Mouse (Mus musculus): ENCODE measurements around the gene Rpl9.

The Rpl9 gene

DNA sequence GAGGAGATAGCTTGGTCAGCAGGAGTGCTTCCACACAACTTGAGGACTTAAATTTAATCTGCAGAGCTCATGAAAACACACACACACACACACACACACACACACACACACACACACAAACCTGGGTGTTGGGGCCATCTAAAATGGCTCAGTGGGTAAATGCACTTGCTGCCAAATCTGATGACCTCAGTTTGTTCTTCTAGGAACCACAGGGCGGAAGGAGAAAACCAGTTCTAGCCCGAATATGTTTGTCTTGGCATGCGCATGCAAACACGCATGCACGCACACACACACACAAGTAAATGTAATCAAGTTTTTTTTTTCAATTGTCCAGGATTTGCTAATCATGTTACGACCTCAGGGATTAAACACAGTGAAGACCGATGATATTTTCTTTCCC, 19.7 kb downstream of the Rpl9 start:
- DNase-seq, result no peak

GRCm38 (mm10) chr5:65367837-65368236, 23.4 kb downstream of the Rpl9 start:
- DNase-seq, result no peak

DNA sequence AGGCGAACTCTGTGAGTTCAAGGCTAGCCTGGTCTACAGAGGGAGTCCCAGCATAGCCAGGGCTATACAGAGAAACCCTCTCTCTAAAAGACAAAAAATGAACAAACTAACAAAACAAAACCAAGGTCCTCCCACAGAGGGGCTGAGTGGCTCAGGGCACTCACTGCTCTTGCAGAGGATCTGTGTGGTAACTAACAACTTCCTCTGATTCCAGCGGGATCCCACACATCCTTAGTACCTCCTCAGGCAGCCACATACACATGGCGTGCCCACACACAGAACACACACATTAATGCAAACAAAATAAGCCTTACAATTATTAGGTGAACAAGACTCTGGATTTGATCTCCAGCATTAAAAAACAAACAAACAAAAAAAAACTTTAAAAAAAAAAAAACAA, 33.5 kb downstream of the Rpl9 start:
- no peak for DNase-seq

- peak; percentile 58 for DNase-seq
Observed at GRCm38 (mm10) chr5:65356851-65357250, 34.4 kb downstream of the Rpl9 start.

GRCm38 (mm10) chr5:65354985-65355384, 36.3 kb downstream of the Rpl9 start:
- no peak for DNase-seq

DNA sequence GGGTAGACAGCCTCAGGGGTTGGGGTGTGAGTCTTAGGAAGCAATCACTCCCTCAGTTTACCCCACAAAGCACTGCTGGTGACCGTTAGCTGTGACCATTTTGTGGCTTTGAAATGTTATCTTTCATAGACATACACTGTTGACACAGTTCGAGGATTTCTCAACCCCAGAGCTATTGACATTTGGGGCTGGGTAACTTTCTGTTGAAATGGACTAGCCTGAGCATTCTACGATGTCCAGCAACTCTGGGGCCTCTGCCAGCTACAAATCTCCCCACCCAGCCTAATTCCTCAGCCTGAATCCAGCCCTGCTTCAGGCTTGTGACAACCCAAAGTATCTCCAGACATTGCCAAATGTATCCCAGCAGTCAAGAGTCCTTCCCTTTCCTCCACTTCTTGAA, 37.1 kb downstream of the Rpl9 start:
- DNase-seq, result peak; percentile 5

DNA sequence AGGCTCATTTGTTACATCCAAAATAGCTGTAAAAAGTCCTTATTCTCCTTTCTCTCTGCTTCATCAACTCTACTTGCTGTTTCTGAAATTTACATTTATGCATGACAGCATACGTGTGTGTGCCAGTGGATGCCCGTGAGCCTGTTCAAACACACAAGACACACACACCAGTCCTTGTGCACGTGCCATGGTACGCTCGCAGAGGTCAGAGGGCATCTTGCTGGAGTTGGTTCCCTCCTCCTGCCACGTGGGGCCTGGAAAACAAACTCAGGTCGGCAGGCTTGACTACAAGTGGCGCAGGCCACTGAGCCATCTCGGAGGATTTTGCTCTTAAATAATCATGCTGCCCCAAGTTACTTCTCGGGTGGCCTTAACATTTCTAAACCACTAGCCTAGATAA, 40.7 kb downstream of the Rpl9 start:
- no peak for DNase-seq

GRCm38 (mm10) chr5:65348168-65348567, 43.1 kb downstream of the Rpl9 start, which contains the start of gene Klb:
Gene Klb (plus strand): TSS chr5:65348314.
- no peak for DNase-seq

DNA sequence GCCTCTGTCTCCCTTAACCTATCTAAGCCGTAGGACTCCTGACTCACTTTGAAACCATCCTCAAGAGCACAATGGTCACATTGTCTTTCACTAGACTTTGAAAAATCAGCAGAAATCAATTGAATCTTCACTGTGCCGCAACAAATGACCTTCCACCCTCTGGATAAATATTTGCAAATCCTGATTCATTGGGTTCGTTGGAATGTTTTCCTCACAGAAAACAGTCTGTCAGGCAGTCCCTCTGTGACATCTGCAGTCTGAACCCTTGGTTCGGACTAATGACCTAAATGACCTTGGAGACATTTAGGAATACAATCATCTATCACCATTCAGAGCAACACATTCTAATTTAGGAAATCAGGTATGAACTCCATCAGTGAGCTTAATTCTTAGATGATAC, 51.1 kb downstream of the Rpl9 start:
- DNase-seq, result no peak

DNA sequence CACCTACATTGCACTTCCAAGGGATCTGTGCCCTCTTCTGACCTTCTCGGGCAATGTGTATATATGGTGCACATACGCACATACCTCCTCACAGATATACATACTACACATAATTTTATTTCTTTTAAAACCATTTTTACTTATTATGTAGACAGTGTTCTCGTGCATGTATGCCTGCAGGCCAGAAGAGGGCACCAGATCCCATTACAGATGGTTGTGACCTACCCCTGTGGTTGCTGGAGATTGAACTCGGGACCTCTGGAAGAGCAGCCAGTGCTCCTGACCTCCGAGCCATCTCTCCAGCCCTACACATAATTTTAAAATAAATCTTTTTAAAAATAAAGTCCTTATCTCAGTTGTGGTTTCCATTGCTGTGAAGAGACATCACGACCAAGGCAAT, 52.9 kb downstream of the Rpl9 start:
- no peak for DNase-seq

Measured in lung, postnatal 10 days (tissue).